Mouse (Mus musculus) C2C12 (cell line): ENCODE data around the gene Rbpjl. TPM values are rescaled to one million over a fixed set of nuclear protein-coding genes. Genes with fewer than 3 reads are reported as not detected.

Experiments used
- H3K27me3 ChIP-seq: one replicate; pipeline ENCODE4 v1.6.1; 2011; ENCODE audit not compliant: control insufficient read depth, insufficient read depth, insufficient read length
- H3K36me3 ChIP-seq: one replicate; pipeline ENCODE4 v1.6.1; 2011; ENCODE audit not compliant: control insufficient read depth, insufficient read depth
- H3K4me3 ChIP-seq: one replicate; pipeline ENCODE4 v1.5.1; 2011; ENCODE audit warnings: mild to moderate bottlenecking, control low read depth; ENCODE audit not compliant: poor library complexity, insufficient read depth, severe bottlenecking
- H3K79me2 ChIP-seq: one replicate; pipeline ENCODE4 v1.6.1; 2011; ENCODE audit not compliant: control insufficient read depth, insufficient read depth
- H3K79me3 ChIP-seq: one replicate; pipeline ENCODE4 v1.6.1; 2011; ENCODE audit warnings: low read depth, control low read depth
- H3ac ChIP-seq: one replicate; pipeline ENCODE3; 2011; ENCODE audit warnings: low read depth; ENCODE audit not compliant: control insufficient read depth, insufficient read length
- CEBPB ChIP-seq: IDR thresholded peaks from one replicate; pipeline ENCODE4 v1.6.1; 2011; ENCODE audit warnings: low read depth, mild to moderate bottlenecking, control low read depth, moderate library complexity
- CTCF ChIP-seq: IDR thresholded peaks from one replicate; pipeline ENCODE4 v1.5.1; 2011; ENCODE audit not compliant: control insufficient read depth, insufficient read depth, insufficient read length
- FOSL1 ChIP-seq: IDR thresholded peaks from one replicate; pipeline ENCODE4 v1.8.0; 2011; ENCODE audit warnings: mild to moderate bottlenecking, low read length; ENCODE audit not compliant: poor library complexity, insufficient read depth, severe bottlenecking
- MAX ChIP-seq: IDR thresholded peaks from one replicate; pipeline ENCODE4 v1.6.1; 2011; ENCODE audit warnings: mild to moderate bottlenecking, control low read depth
- MYOD1 ChIP-seq: IDR thresholded peaks from one replicate; pipeline ENCODE4 v1.6.1; 2011; ENCODE audit warnings: low read depth; ENCODE audit not compliant: control insufficient read depth, insufficient read length
- MYOG ChIP-seq: IDR thresholded peaks from one replicate; pipeline ENCODE4 v1.6.1; 2011; ENCODE audit not compliant: control insufficient read depth, insufficient read length; ENCODE audit errors: extremely low read depth
- USF1 ChIP-seq: IDR thresholded peaks from one replicate; pipeline ENCODE4 v1.6.1; 2011; ENCODE audit warnings: low read depth, mild to moderate bottlenecking, control low read depth, moderate library complexity
- polyA plus RNA-seq: library from polyadenylated mRNA; unstranded; fragments of >200 nt; fragmentation: generic; extraction: Trizol; gene quantifications from one replicate; pipeline ENCODE4 v1.2.1, GENCODE M21; 2012; ENCODE audit warnings: missing spikeins

The Rbpjl gene
- polyA plus RNA-seq, 1 experiment = 0.01 TPM

- Histone ChIP-seq H3K4me3 (no peak overlapping the region), H3K79me3 (no peaks in the 10 kb centered on the region), H3K27me3 (no peaks in the 10 kb centered on the region), H3K79me2 (no peaks in the 10 kb centered on the region), H3K36me3 (no peaks in the 10 kb centered on the region), H3ac (no peak overlapping the region)
- TF ChIP-seq CTCF (no peak), MAX (no peak), CEBPB (no peak), FOSL1 (no peak), MYOD1 (no peak), MYOG (no peak), USF1 (no peak)
Observed at GRCm38 (mm10) chr2:164455421-164456190, 52.7 kb downstream of the Rbpjl start.

- Histone ChIP-seq H3K36me3 (no peaks in the 10 kb centered on the region), H3K79me3 (peaks cover 2% of the 10 kb centered on the region), H3K27me3 (no peaks in the 10 kb centered on the region), H3K4me3 (no peak overlapping the region), H3K79me2 (peaks cover 4% of the 10 kb centered on the region), H3ac (no peak overlapping the region)
- TF ChIP-seq FOSL1 = no peak
Observed at GRCm38 (mm10) chr2:164456413-164456812, 53.5 kb downstream of the Rbpjl start.

- H3K4me3 ChIP-seq = no peak within 1 kb of the TSS
- H3K79me2 ChIP-seq = peaks cover 9% of the 10 kb centered on the region
- TF ChIP-seq CEBPB = no peak
- no peak for TF ChIP-seq MYOG
- TF ChIP-seq MYOD1 = no peak
- no peak for TF ChIP-seq USF1
- TF ChIP-seq FOSL1 = no peak
- no peak for TF ChIP-seq CTCF
- TF ChIP-seq MAX = no peak
- H3K79me3 ChIP-seq = peaks cover 7% of the 10 kb centered on the region
- no peaks in the 10 kb centered on the region for H3K27me3 ChIP-seq
- peak within 1 kb of the TSS; percentile 38 for H3ac ChIP-seq
- H3K36me3 ChIP-seq = no peaks in the 10 kb centered on the region
Observed at GRCm38 (mm10) chr2:164456864-164457300, 53.9 kb downstream of the Rbpjl start, which contains the start of gene Sys1. Sys1 (plus strand) TSS chr2:164456964.

- Histone ChIP-seq H3ac (no peak overlapping the region), H3K4me3 (no peak overlapping the region), H3K79me2 (peaks cover 20% of the 10 kb centered on the region), H3K36me3 (peaks cover 7% of the 10 kb centered on the region), H3K79me3 (peaks cover 16% of the 10 kb centered on the region), H3K27me3 (no peaks in the 10 kb centered on the region)
- TF ChIP-seq MAX = no peak
- TF ChIP-seq CTCF = no peak
- TF ChIP-seq MYOG = no peak
- TF ChIP-seq CEBPB = no peak
- TF ChIP-seq USF1 = peak; percentile 24
- no peak for TF ChIP-seq MYOD1
Observed at GRCm38 (mm10) chr2:164457942-164458341, 55.0 kb downstream of the Rbpjl start.

- Histone ChIP-seq H3K79me2 (peaks cover 26% of the 10 kb centered on the region), H3ac (no peak overlapping the region), H3K79me3 (peaks cover 19% of the 10 kb centered on the region), H3K27me3 (no peaks in the 10 kb centered on the region), H3K4me3 (no peak overlapping the region), H3K36me3 (peaks cover 13% of the 10 kb centered on the region)
- TF ChIP-seq MAX (no peak), CTCF (no peak), CEBPB (no peak), MYOD1 (no peak), USF1 (no peak), FOSL1 (no peak), MYOG (no peak)
Observed at GRCm38 (mm10) chr2:164458535-164458934, 55.6 kb downstream of the Rbpjl start.
